Mouse (Mus musculus): Measurements from ENCODE around the gene Spcs3. TPM values are rescaled to one million over a fixed set of nuclear protein-coding genes. Genes with fewer than 3 reads are reported as not detected.

Spcs3 gene
- total RNA-seq, 2 experiments from 2014 or later = 20.9 to 21.4 TPM

DNA sequence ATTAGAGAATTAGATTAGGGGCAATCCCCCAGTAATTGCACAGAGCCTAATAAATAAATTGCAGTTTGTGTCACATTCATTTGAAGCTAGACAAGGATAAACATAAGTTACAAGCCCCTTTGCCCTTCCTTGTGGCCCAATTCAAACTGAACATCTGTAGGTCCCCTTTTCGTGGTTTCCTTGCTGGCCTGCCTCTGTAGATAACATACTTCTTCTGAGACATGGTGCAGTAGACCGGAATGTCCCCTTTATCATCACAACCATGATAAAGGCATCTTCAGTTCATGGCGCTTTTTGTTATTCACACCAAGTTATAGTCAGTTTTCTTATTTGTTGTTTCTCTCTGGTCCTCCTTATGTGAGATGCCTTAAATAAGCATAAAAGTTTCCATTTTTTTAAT is 18.0 kb downstream of the Spcs3 start:
- intact Hi-C loops (cut with DNase I) = no loop called here
- DNase-seq = no peak

DNA sequence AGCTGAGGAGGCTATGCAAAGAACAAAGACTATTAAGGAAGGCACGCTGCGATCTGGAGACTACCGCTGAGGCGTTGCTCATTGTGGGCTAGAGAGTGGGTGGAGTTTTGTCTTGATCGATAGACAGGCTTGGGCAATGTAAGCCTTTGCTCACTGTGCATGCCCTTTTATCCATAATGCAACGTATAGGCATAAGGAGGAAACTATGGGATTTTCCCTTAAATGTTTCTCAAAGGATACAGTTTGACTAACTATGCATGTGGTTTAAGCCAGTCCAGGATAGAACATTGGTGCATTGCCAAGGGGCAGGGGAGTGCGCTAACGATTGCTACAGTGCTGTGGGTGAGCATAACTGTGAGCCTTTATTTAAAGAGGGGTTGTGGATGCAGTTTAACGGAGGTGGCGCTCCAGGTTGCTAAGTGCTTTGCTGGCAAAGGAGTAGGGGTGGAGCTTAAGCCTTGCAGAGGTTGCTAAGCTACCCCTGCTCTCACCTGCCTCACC is 20.5 kb downstream of the Spcs3 start:
- no peak for DNase-seq
- intact Hi-C loops (cut with DNase I) = loop anchor here (2.0 kb wide), 1 partner anchor 152 kb away; no protein-coding TSS in a partner anchor

DNA sequence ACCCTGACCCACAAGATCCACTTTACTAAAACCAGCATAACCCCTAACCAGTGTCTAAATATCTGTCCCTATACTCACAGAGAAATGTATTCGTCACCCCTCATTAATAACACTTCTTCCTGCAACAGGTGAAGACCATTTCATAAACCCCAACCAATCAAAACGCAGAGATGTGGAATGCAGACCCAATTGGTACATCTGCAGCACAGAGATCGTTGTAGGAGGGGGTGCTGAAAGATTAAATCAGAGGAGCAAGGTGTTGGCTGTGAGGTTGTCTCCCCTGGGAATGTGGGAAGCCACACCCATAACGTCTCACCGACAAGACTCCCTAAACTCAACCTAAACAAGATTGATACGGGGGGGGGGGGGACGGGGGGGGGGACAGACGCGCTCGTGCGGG is 21.0 kb downstream of the Spcs3 start:
- intact Hi-C loops (cut with DNase I) = loop anchor here (2.0 kb wide), 1 partner anchor 152 kb away; no protein-coding TSS in a partner anchor
- DNase-seq = no peak

DNA sequence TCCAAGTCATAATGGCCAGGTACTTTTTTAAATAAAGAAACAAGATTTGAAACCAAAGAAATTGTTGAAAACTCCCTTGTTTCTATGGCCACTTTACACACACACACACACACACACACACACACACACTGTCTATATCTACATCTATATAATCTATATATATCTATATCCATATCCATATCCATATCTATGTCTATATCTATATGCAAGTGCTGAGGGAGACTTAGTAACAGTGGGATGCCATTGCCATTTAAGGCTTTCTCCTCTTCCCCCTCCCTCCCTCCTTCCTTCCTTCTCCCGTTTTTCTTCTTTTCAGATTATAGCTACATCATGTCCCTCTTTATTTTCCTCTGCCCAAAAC is 21.7 kb downstream of the Spcs3 start:
- intact Hi-C loops (cut with DNase I) = loop anchor here (2.0 kb wide), 1 partner anchor 153 kb away; no protein-coding TSS in a partner anchor
- no peak for DNase-seq

DNA sequence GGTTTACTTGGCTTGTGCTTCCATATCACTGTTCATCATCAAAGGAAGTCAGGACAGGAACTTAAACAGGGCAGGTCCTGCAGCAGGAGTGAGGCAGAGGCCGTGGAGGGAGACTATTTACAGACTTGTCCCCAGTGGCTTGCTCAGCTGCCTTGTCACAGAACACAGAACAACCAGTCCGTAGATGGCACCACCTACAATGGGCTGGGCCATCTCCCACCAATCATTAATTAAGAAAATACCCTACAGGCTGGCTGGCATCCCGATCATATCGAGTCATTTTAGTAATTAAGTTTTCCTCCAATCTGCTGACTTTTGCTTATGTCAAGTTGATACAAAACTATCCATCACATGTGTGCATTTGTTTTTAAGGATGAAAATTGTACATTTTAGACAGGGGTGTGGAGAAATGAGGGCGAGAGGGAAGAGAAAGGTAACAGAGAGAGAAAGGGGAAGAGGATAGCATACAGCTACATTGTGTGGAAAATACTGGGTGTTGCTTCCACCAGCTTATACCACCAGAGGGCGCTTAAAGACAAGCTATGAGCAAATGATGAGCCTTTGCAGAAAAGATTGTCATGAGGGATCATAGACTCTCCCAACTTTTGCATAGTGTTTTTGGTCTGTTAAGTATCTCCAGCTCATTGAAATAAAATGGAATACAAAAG is 22.2 kb downstream of the Spcs3 start:
- DNase-seq = peak in 1 of 2 experiments; percentile 61
- intact Hi-C loops (cut with DNase I) = loop anchor here (1.0 to 2.0 kb wide), 2 partner anchors 153 to 199 kb away; no protein-coding TSS in a partner anchor

DNA sequence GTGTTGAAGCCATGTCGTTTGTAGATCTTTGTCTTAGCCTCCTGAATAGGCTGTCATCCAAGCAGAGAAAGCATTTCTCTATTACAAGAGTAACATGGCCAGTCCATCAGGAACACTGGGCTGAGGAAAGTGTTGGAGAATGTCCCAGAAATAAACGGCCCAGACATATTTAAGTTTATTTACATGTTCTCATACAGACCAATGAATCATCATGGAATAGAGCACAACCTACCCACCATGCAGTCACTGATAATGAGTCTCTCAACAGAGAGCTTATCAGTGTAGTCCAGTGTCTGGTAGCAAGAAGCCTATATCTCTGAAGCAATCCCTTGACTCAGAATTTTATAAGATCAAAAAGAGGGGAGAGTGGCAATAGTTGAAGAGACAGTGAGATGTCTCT is 24.7 kb downstream of the Spcs3 start:
- no peak for DNase-seq
- intact Hi-C loops (cut with DNase I) = no loop called here

DNA sequence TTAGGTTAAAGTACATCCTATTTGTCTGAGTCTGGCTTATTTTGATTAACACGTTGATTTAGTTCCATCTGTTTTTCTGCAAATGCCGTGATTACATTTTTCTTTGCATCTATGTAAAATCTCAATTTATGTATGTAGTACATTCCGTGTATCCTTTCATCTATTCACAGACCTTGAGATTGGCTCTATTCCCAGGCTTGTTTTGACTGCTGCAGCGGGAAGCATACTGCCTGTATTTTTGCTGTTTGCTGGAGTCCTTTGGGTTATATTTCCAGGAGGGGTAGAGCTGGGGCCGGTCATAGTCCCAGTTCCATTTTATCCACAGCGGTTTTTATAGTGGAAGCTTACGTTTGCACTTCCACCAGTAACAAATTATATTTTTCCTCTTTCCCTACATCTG is 26.7 kb downstream of the Spcs3 start:
- DNase-seq = no peak
- intact Hi-C loops (cut with DNase I) = no loop called here

DNA sequence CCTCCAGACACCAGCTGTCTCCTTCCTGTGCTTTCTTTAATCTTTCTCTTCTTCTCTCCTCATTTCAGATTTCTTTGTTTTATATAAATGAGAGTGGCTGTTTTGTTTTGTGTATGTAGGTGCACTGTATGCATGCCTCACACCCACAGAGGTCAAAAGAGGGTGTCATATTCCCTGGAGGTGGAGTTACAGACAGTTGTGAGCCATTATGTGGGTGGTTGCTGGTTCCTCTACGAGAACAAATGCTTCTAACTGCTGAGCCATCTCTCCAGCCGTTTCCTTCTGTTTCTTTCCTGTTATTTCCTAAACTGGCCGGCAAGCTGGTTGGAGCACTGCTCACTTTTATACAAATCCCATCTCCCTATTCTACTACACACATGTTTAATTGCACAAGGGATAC is 35.9 kb downstream of the Spcs3 start:
- intact Hi-C loops (cut with DNase I) = loop anchor here (10.0 kb wide), 2 partner anchors 629 to 889 kb away; no protein-coding TSS in a partner anchor
- no peak for DNase-seq

DNA sequence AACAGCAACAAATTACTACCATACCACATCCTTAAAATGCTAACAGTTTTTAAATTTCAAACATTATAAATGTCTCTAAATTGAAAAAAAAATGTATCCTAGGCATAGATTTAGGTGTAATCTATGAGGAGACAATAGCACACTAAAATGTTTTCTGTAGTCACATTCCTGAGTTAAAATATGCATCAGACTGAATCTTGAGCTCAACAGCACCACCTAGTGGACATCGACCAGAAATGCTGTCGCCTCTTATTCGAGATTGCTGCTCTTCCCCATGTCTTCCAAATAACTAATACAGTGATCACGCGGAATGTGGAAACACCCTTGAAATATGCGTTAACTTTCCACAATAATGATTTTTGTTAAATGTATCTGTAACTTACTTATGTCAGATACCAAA is 36.7 kb downstream of the Spcs3 start:
- DNase-seq = peak in 1 of 2 experiments; percentile 27
- intact Hi-C loops (cut with DNase I) = loop anchor here (10.0 kb wide), 2 partner anchors 628 to 888 kb away; no protein-coding TSS in a partner anchor

DNA sequence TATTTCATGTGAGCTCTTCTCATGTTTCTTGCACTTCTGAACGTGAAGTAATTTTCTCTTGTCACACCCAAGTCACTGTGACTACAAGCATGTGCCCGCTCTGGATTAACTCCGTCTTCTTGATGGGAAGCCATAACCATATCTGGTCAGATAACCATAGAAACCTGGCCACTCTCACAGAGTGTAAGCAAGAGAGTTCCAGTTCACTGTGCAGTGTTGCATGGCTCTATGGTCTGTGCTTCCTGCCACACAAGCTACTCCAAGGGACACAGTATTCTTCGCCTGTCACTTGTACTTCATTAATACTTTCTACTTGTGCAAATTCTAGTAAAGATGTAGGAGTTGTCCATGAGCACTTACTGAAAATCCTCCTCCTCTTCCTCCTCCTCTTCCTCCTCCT is 37.9 kb downstream of the Spcs3 start:
- intact Hi-C loops (cut with DNase I) = loop anchor here (10.0 kb wide), 2 partner anchors 627 to 887 kb away; no protein-coding TSS in a partner anchor
- no peak for DNase-seq

DNA sequence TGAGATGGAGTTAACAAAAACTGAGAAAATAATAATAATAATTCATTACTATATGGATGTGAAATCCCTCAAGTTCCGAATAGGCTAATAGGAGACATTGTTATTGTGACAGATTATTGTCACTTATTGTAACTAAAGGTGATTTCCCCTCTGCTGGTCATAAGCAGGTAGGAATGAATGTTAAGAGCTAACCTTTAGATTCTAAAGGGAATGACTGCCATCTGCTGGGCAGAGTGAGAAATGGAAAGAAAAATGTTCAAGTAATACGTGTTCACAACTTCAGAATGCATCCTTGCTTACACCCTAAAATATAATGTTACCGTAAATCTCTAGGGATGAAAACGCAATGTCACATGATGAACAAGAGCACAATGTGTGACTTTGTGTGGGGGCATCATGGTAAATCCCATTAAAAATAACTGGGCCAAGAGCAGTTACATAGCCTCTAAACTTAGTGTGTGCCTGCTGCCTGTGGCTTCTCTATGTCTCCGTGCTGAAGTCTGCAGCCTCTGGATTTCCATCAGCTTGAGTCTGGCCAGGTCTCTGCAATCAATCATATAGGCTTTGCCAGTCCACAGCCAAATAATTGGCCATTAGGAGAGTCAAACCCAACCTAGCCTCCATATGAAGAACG is 38.6 kb downstream of the Spcs3 start:
- intact Hi-C loops (cut with DNase I) = loop anchor here (10.0 kb wide), 2 partner anchors 626 to 886 kb away; no protein-coding TSS in a partner anchor
- no peak for DNase-seq

DNA sequence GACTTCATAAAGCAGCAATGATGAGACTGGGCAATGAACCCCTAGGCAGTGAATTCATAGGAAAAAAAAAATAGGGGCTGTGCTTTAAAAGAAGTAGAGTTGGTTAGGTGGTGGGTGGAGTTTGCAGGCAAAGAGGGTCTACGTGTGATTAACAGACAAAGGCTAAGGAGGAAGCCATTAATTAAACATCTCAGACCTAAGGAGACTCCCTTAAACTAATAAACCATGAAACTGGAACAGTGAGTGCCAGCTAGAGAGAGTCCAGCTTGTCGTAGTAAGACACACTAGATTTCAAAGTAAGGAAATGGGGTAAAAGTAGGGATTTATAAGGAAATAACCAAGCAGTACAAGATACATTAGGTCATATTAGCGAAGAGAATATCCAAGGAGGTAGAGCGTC is 41.4 kb downstream of the Spcs3 start:
- no peak for DNase-seq
- intact Hi-C loops (cut with DNase I) = no loop called here

DNA sequence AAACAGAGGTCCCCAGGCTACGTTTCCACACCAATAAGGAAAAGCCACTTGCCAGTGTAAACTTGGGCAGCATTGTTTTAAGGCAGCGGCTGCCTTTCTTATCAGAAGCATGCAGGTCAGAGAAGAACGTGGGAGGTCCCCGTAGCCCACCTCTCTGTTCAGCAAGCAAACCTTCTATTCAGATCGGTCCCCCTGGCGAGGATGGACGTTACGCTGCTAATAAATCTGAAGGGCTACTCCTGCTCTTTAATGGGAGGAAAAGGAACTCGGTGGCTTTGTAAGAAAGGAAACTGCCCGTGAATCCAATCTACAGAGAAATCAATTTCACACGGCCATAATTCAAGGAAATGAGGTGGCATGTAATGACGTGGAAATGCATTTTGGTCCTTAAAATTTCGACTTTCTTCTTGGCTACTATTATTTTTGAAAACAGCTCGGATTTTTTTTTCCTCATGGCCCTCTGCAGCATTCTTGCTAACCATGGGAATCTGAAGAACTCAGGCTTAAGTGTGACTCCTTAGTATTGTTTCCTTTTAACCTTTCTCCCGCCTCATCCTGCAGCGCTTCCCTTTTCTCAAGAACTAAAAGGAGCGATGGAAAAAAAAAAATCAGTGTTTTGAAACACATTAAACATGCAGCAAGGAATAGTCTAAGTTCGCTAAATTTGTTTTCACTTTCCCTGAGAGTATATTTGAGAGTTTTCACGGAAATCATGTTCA is 43.1 kb downstream of the Spcs3 start:
- intact Hi-C loops (cut with DNase I) = no loop called here
- DNase-seq = no peak

Other genes starting within 250 kb of the Spcs3 start
- 100 to 1,000 TPM; 181 to 187 TPM for gene Asb5, start 418 bp downstream of the Spcs3 start, total RNA-seq (2021)
- gene Spata4, start 70.8 kb upstream of the Spcs3 start, total RNA-seq (2021) = not detected